Mouse (Mus musculus) small intestine, adult 10 weeks (tissue): ENCODE data around the gene Dnajc11. TPM values are rescaled to one million over a fixed set of nuclear protein-coding genes. Genes with fewer than 3 reads are reported as not detected.

Experiments used
- polyA plus RNA-seq: library from polyadenylated mRNA; stranded (reverse); fragments of 350-450 nt; fragmentation: Illumina TruSeq; extraction: RNeasy Lipid Tissue Mini Kit (QIAGEN cat#74804); gene quantifications from one replicate; pipeline ENCODE4 v1.2.3, GENCODE M21; 2014; ENCODE audit warnings: low replicate concordance

Gene Dnajc11
- 17.6 TPM for polyA plus RNA-seq

DNA sequence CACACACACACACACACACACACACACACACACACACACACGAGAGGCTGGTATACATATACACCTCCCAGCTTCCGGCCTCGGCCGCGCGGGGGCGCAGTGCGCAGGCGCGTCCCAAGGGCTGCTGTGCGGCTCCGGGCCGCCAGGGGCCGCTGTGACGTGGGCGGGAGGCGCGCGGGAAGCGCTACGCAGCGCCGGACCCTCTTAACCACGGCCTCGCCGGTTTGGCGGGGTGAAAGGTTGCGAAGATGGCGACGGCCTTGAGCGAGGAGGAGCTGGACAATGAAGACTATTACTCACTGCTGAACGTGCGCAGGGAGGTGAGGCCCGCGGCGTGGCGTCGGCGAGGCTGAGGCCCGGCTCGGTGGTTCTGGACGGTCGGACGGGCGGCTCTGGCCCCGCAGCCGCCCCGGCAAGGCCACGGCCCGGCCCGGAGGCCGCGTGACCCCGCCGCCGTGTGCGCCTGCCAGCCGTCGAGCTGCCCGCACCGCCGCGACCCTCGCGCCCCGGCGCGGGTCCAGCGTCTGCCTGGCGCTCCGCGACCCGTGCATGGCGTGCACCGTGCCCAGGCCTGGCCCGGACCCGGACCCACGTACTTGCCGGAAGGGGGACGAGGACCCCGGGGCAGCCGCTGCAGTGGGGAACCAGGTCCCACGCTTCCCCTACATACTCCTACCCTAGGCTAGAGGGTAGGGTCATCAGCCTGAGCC lies at the start of gene Dnajc11:
TSS of gene Dnajc11 (plus strand) at position 187 of the 710 bp plus-strand sequence.

DNA sequence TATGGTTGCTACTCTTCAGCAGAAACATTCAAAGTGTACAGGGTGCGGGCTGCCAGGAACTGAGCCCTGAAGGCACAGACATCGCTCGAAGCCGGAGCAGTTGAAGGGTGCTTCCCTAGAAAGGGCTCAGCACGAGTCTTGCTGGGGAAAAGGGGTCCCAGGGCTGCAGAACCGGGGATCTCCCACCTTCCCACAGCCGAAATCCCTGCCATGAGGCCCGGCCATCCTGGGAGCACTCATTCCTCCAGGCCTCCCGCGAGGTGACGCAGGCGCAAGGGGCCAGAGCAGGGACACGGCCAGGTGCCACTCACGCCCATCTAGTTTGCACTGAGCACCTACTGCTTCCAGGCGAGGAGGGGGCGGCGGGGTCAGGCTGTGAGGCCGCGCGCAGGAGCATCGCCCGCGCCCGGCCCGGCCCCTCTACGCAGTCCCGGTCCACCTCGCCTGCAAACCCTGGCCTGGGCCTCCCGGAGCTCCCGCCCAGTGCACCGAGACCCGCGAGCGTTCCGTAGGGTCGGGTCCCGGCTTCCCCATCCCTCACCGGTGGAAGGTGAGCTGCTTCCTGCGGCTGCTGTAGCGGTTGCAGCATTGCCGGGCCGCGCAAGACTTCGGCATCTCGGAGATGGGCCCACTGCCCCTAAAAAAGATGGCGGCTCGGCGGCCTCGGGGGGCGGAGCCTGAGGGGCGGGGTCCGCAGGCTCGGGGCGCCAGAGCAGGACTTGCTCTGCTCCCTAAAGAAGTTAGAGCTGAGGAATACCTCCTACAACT lies 55.0 kb downstream of the Dnajc11 start, which contains the start of gene Thap3:
TSS of gene Thap3 (minus strand) at position 656 of the 768 bp plus-strand sequence.

DNA sequence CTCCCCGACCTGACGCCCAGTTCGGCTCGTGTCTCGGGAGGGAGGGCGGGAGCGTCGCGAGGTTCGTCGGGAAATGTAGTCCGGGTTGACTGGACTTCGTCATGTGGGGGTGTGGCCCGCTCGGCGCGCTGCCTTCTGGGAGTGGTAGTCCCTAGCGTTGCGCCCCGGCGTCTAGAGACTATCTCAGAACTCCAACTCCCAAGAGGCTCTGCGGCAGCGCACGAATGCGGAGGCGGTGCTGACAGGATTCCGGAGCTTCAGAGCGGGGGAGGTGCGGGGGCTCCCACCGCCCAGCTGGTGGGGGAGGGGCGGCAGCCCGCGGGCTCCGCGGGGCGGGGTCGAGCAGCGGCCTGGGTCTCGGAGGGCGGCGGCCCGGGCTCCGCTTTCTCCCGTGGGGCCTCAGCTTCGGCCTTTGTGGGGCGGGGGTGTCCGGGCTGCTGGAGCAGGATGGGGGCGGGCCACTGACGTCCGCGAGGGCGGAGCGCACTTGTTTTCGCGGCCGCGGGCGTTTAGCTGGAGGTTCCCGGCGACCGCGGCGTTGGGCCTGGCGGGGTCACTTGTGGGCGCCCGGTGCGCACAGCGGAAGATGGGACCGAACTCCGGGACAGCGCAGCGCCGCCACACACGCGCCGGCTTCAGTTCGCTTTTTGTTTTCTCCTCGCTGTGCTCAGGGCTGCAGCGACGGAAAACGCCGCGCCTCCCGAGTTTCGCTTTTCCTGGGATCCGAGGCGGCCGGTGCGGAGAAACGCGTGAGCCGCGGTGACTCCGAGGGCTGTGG lies 62.9 kb downstream of the Dnajc11 start, which contains the start of gene Phf13:
TSS of gene Phf13 (minus strand) at position 86 of the 778 bp plus-strand sequence.

DNA sequence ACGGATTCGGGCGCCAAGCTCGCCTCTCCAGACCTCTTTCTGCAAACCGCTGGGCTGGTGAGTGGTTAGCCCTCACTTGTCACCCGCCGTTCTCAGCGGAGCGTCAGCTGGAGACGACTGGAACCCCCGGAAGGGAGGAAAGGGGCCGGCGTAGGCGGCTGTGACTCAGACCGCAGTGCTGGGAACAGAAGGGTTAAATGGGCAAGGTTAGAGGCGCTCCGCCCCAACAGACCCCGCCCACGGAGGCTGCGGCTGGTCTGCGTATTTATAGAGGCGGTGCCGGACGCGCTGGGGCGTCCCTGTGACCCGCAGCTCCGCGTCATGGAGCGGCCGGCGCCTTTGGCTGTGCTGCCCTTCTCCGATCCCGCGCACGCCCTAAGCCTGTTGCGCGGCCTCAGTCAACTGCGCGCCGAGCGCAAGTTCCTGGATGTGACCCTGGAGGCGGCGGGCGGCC lies 75.2 kb downstream of the Dnajc11 start, which contains the start of gene Klhl21:
TSS of gene Klhl21 (plus strand) at position 182 of the 454 bp plus-strand sequence.

DNA sequence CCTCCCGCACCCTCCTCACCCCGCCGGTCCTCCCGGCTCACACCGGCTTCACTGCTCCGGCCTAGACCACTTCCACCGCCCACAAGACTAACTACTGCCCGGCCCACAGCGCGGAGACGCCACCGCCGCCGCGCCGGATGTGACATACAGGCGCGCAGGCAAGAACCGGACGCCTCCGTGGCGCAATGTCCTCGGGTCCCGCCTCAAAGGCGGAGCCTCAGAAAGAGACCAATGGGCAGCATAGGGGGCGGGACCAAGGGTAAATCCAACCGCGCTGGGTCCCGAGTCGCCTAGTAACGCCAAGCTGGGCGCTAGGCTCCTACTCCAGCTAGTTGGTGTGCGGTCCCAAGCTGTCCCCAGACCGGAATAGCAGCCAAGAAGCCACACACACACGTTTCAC lies 94.0 kb downstream of the Dnajc11 start, which contains the start of gene Zbtb48:
TSS of gene Zbtb48 (minus strand) at position 148 of the 400 bp plus-strand sequence.

Other genes with a start within 250 kb of the Dnajc11 start
- gene Camta1, start 71.8 kb upstream of the Dnajc11 start, polyA plus RNA-seq = 30.6 TPM
- not detected for gene Thap3, start 55.3 kb downstream of the Dnajc11 start, polyA plus RNA-seq
- 4.8 TPM for gene Phf13, start 62.6 kb downstream of the Dnajc11 start, polyA plus RNA-seq
- gene Klhl21, start 75.1 kb downstream of the Dnajc11 start, polyA plus RNA-seq = 1.1 TPM
- gene Zbtb48, start 94.0 kb downstream of the Dnajc11 start, polyA plus RNA-seq = 1.3 TPM
- not detected for gene Tas1r1, start 104.9 kb downstream of the Dnajc11 start, polyA plus RNA-seq
- gene Nol9, start 105.6 kb downstream of the Dnajc11 start, polyA plus RNA-seq = 9.7 TPM
- not detected for gene Plekhg5, start 138.8 kb downstream of the Dnajc11 start, polyA plus RNA-seq
- gene Tnfrsf25, start 182.2 kb downstream of the Dnajc11 start, polyA plus RNA-seq = not detected
- 5.0 TPM for gene Espn, start 218.7 kb downstream of the Dnajc11 start, polyA plus RNA-seq
- gene Hes2, start 225.2 kb downstream of the Dnajc11 start, polyA plus RNA-seq = 6.7 TPM
- 0.74 TPM for gene Acot7, start 244.4 kb downstream of the Dnajc11 start, polyA plus RNA-seq